Mouse (Mus musculus): ENCODE results near the gene Esrrg.

DNA sequence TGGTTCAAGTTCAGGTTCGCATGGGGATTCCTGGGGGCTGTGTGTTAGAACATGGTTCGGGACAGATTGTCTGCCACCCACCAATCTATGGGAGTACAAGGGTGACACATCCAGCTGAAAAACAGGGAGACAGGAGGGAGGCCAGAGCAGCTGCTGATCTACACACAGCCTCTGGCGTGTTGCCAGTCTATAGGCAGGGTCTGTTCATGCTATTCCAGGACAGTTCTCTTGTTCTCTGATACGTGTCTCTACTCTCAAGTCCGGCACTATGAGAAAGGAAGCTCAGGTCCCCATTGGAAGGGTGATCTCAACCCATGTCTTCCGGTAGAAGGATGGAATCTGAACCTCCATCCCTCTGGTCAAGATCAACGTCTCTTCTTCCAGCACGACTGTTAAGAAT lies 21.8 kb downstream of the Esrrg start:
- TF ChIP-seq CTCF (IDR thresholded peaks at IDR 0.05; ENCODE audit: low read depth, low read length) (no peak), GATA1 (IDR thresholded peaks at IDR 0.05; ENCODE audit: borderline replicate concordance, low read length) (no peak), POLR2AphosphoS5 (IDR thresholded peaks at IDR 0.05; ENCODE audit: insufficient replicate concordance, low read depth, low read length) (no peak), TAL1 (conservative IDR thresholded peaks at IDR 0.05; ENCODE audit: low read depth, low read length) (no peak)
